Mouse (Mus musculus) embryo, embryonic 10 days (tissue): ENCODE measurements around the gene Cdkl3.
"Not testable (repeated sequence)": the region's sequence is repeated elsewhere in the genome, so short reads cannot be mapped to it uniquely, and the experiment has no call there.

Experiments
- DNase-seq: peaks from one replicate; pipeline ENCODE4 v3.0.0-alpha.2; 2015; ENCODE audit warnings: low spot score

Gene Cdkl3

GRCm38 (mm10) chr11:52077939-52078338 lies 73.9 kb downstream of the Cdkl3 start:
- no peak for DNase-seq

DNA sequence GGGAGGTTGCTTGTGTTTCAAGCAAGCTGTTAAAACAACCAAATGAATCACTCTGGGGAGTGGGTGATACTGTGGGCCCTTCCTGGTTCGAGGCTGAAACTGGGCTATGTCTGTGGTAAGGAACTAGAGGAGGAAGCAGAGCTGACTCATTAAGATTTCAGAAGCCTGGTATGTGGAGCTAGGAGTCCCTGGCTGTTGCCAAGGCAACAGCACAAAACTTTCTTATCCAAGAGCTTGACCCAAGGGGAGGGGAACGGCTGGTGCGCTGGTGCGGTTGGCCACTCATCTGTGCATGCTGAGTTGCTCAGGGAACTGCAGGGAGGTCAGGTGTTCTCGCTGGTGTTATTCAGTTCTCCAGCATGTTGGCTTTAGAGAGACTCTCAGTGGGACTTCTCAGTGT lies 76.0 kb downstream of the Cdkl3 start:
- peak; percentile 56 for DNase-seq

DNA sequence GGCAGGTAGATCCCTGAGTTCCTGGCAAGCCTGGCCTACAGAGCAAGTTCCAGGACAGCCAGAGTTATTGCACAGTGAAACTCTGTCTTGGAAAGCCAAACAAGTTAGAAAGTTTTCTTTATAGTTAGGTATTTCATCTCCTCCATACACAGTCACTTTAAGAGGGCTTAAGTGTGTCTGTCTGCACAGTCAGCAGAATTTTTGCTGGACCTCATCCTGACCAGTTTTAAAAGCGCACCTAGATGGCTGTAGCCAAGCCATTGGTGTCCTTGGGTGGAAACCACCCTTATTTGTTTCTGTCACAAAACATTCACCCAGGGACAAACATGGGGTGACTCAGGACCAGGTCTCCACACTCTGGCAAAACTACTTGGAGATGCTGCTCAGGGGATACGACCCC lies 76.6 kb downstream of the Cdkl3 start:
- DNase-seq: no peak

- no peak for DNase-seq
These were observed 81.8 kb downstream of the Cdkl3 start for GRCm38 (mm10) chr11:52085857-52086203.

DNA sequence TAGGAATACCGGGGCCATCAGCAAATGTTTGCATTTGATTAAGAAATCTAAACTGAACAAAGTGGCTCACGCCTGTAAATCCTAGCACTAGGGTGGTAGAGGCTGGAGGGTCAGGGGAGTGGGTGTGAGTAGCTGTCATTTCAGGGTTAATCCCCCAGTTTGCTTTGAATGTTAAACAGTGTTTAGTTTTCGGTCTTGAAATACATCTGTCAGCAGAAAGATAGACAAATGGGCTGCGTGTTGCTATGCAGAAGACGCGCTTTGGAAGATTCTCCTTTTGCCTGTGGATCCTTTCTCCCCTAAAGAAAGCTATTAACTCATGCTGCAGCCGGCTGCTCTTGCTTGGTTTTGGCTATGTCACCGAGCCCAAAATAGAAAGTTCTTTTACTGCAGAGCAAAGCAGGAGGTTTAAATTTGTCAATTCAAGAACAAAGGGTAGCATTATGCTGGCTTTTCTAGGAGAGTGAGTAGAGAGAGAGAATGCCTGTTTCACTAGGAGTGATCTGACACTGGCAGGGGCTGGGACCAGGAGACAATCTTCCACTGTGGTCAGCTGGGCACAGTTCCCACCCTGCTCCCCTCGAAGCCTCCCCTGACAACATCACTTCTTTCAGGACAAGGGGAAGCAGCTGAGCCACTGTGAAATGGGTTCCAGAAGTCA lies 82.3 kb downstream of the Cdkl3 start:
- no peak for DNase-seq

DNA sequence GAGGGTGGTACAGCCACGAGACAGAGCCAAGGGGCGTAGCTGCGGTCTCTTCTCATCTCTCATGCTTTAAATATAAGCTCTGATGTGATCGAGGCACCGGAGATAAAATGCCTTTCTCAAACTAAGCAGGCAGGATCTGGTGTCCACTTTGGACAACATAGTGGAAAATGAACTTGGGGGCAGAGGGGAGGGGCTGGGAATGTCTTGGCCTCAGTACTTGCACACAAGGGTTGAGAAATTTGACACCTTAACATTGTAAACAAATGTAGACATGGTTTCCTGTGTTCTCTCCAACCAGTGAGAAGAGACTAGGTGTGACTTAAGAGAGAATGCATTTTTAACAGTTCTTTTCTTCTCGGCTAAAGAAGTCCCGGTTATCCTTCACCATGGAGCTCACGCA lies 85.3 kb downstream of the Cdkl3 start:
- DNase-seq: no peak

GRCm38 (mm10) chr11:52091261-52091660 lies 87.2 kb downstream of the Cdkl3 start:
- DNase-seq: no peak

GRCm38 (mm10) chr11:52094568-52094967 lies 90.5 kb downstream of the Cdkl3 start:
- DNase-seq: no peak

GRCm38 (mm10) chr11:52097016-52097415 lies 93.0 kb downstream of the Cdkl3 start:
- no peak for DNase-seq

- DNase-seq: no peak
These were observed 93.6 kb downstream of the Cdkl3 start for GRCm38 (mm10) chr11:52097596-52097995.

DNA sequence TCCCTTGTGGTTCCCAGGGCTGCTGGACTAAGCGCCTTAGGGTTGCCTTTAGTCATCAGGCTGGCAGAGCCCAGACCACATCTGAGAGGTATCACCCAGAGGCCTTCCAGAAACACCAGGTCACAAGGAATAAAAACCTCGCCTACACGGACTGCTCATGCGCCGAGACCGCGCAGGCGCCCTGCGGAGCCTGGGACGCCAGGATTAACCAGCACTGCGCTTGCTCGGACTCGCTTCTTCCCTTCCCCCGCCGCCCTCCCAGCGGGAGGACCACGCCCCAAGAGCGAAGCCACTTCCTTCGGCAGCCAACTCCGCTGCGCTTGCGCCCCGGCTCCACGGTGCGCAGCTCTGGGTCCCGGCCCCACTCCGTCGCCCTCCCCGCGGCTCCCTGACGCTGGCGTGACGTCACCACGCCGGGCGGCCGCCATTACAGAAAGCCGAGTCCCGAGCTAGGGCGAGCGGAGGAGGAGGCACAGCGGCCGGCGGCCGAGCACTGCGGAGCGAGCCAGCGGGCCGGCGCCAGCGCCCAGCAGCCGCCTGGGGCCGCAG lies 94.5 kb downstream of the Cdkl3 start, which contains the start of gene Ppp2ca:
Ppp2ca (plus strand) TSS at position 284 of the 549 bp plus-strand sequence.
- DNase-seq: peak; percentile 99

DNA sequence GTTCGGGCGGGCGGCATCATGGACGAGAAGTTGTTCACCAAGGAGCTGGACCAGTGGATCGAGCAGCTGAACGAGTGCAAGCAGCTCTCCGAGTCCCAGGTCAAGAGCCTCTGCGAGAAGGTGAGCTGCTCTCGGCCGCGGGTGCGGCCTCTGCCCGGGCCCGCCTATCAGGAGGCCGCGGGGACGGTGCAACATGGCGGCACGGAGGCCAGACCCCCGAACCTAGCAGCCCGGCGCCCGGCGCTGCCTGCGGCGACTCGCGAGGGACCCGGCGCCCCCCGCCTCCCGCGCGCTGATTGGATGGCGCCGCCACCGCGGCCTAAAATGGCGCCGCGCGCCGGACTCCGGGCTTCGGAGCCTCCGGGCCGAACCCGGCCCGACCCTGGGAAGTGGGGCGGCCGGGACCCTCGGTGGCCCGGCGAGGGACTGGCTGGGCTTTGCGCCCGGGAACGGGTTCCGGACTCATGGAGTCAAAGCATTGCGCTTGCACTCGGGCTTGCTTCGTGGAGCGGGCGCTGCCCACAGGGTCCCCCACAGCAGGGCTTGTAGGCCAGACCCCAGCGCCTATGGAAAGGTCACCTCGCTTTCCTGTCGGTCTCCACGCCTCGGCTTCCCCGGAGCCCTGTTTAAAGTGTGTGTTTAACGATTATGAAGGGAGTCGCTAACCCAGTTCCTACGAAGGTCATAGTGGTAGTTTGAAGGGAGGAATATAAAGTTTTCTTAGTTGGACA lies 95.2 kb downstream of the Cdkl3 start:
- DNase-seq: peak; percentile 79

- no peak for DNase-seq
These were observed 95.8 kb downstream of the Cdkl3 start for GRCm38 (mm10) chr11:52099771-52100219.

DNA sequence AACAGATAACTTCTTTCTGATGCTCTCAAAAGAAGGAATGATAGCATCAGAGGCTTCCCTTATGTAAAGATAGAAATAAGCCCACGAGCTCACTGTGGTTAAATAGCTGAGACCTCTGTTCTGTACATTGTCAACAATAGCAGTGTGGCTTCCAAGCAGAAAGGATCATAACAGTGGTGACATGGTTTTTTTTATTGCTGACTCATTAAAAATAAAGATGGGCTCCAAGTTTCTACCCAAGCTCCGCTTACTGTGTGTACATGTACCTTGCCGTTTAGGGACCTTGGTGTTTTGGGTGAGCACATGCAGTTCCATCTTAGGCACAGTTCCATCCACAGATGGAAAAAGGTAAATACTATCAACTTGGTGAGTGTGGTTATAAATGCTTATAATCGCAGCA lies 99.0 kb downstream of the Cdkl3 start:
- DNase-seq: no peak

- no peak for DNase-seq
These were observed 101.5 kb downstream of the Cdkl3 start for GRCm38 (mm10) chr11:52105503-52105902.

GRCm38 (mm10) chr11:52106037-52106436 lies 102.0 kb downstream of the Cdkl3 start:
- no peak for DNase-seq

DNA sequence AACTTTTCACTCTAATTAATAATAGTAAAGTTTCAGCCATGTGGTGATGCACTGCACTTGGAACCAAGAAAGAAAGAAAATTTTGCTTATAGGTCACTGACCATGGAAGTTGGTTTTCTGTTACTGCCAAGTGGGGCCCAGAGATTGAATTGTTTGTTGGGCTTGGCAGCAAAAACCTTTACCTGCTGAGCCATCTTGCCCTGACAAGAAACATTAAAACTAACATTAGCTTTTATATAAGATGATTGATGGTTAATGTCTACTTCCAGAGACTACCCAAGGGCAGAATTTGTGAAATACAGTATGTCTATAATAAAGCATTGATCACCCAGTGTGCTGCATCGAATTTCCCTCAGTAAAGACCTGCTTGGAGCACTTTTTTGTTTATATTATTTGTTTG lies 102.4 kb downstream of the Cdkl3 start:
- no peak for DNase-seq

- DNase-seq: no peak
These were observed 104.8 kb downstream of the Cdkl3 start for GRCm38 (mm10) chr11:52108796-52109195.

- DNase-seq: no peak
These were observed 105.4 kb downstream of the Cdkl3 start for GRCm38 (mm10) chr11:52109421-52109820.

- no peak for DNase-seq
These were observed 111.5 kb downstream of the Cdkl3 start for GRCm38 (mm10) chr11:52115479-52115878.

- not testable (repeated sequence) for DNase-seq
These were observed 112.1 kb downstream of the Cdkl3 start for GRCm38 (mm10) chr11:52116117-52116516.

- no peak for DNase-seq
These were observed 113.1 kb downstream of the Cdkl3 start for GRCm38 (mm10) chr11:52117156-52117555.

DNA sequence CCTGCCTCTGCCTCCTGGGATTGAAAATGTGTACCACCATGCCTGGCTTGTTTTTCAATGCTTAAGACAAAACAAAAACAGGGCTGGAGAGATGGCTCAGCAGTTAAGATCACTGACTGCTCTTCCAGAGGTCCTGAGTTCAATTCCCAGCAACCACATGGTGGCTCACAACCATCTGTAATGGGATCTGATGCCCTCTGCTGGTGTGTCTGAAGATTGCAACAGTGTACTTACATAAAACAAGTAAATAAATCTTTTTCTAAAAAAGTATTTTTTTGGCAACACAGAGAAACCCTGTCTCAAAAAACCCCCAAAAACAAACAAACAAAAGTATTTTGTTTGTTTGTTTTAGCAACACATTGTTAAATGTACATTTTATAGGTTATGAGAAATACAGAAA lies 116.4 kb downstream of the Cdkl3 start:
- DNase-seq: not testable (repeated sequence)
